In genomic region chr16:19848395-19848794, GRCm38 (mm10) we compare ENCODE assay signal across 9 mouse cellular contexts.
DNase-seq lines count a peak whose midpoint lies in the region; ATAC-seq lines count a peak whose summit lies in the region.
"Had no signal": no experiment of that assay in that cellular context is flagged by ENCODE, and none has a peak within 500 bp of the region (broad histone marks: within the 10 kb centered on the region; RNA-seq: fewer than 3 reads in every experiment).

No protein-coding gene starts in this region.

- H3K36me3 ChIP-seq in heart, embryonic 13.5 days: no peaks in the 10 kb centered on the region
- no peaks in the 10 kb centered on the region for H3K36me3 ChIP-seq in heart, embryonic 12.5 days
- no peaks in the 10 kb centered on the region for H3K36me3 ChIP-seq in midbrain, embryonic 12.5 days
- H3K36me3 ChIP-seq in midbrain, embryonic 13.5 days: no peaks in the 10 kb centered on the region
- H3K36me3 ChIP-seq in splenic B cell, adult 2 months (ENCODE audit: control insufficient read depth, insufficient read depth, low read length, poor library complexity, severe bottlenecking): no peaks in the 10 kb centered on the region

- H3K27ac ChIP-seq in heart, embryonic 13.5 days (replicated peaks): 0 out of 2 replicates have a peak overlapping the region, but pooled peaks have one; percentile 15
- H3K27ac ChIP-seq in heart, embryonic 12.5 days (ENCODE audit: poor library complexity, severe bottlenecking): no peak overlapping the region
- H3K27ac ChIP-seq in midbrain, embryonic 12.5 days (replicated peaks): no peak overlapping the region
- H3K27ac ChIP-seq in midbrain, embryonic 13.5 days: no peak overlapping the region

- 35% methylated on average over 1 of the region's 1 CpGs for WGBS in heart, embryonic 13.5 days
- 27% methylated on average over 1 of the region's 1 CpGs for WGBS in heart, embryonic 12.5 days
- WGBS in midbrain, embryonic 12.5 days: 52% methylated on average over 1 of the region's 1 CpGs
- 55% methylated on average over 1 of the region's 1 CpGs for WGBS in midbrain, embryonic 13.5 days

- peak; percentile 30 for DNase-seq in embryo, embryonic 11 days
- peak; percentile 63 for DNase-seq in splenic B cell, adult 2 months (ENCODE audit: low read depth, low spot score)
- no peak for DNase-seq in adrenal gland, postnatal 4 days (ENCODE audit: low spot score in 2 of 2)
- no peak for DNase-seq in testis, postnatal 14 days (ENCODE audit: low spot score)

- no peak for ATAC-seq in heart, embryonic 13.5 days (ENCODE audit: extremely low read depth, insufficient number of reproducible peaks, low FRiP score, low TSS enrichment)
- ATAC-seq in heart, embryonic 12.5 days (ENCODE audit: insufficient number of reproducible peaks, low FRiP score): no peak
- ATAC-seq in midbrain, embryonic 12.5 days (ENCODE audit: low FRiP score, low read depth): 0 out of 2 replicates have a peak, but pooled peaks have one; percentile 19
- ATAC-seq in midbrain, embryonic 13.5 days: no peak
- ATAC-seq: hindbrain, embryonic 16.5 days had no signal

- peaks cover 4% of the 10 kb centered on the region; the same call in 1 of the 2 replicates for H3K9me3 ChIP-seq in heart, embryonic 13.5 days
- no peaks in the 10 kb centered on the region; the same call in 1 of the 2 replicates for H3K9me3 ChIP-seq in heart, embryonic 12.5 days (replicated peaks)
- H3K9me3 ChIP-seq in midbrain, embryonic 12.5 days: no peaks in the 10 kb centered on the region
- no peaks in the 10 kb centered on the region for H3K9me3 ChIP-seq in midbrain, embryonic 13.5 days

- no peak overlapping the region for H3K4me2 ChIP-seq in heart, embryonic 13.5 days
- no peak overlapping the region for H3K4me2 ChIP-seq in heart, embryonic 12.5 days
- no peak overlapping the region for H3K4me2 ChIP-seq in midbrain, embryonic 12.5 days (replicated peaks)
- H3K4me2 ChIP-seq in midbrain, embryonic 13.5 days (replicated peaks): no peak overlapping the region

- no peaks in the 10 kb centered on the region for H3K27me3 ChIP-seq in heart, embryonic 13.5 days (replicated peaks)
- H3K27me3 ChIP-seq in heart, embryonic 12.5 days (replicated peaks): no peaks in the 10 kb centered on the region
- no peaks in the 10 kb centered on the region for H3K27me3 ChIP-seq in midbrain, embryonic 12.5 days
- no peaks in the 10 kb centered on the region for H3K27me3 ChIP-seq in midbrain, embryonic 13.5 days
- no peaks in the 10 kb centered on the region for H3K27me3 ChIP-seq in splenic B cell, adult 2 months (ENCODE audit: control insufficient read depth, insufficient read depth, low read length, poor library complexity, severe bottlenecking)

- no peak overlapping the region for H3K4me3 ChIP-seq in heart, embryonic 13.5 days
- no peak overlapping the region for H3K4me3 ChIP-seq in heart, embryonic 12.5 days
- H3K4me3 ChIP-seq in midbrain, embryonic 12.5 days: no peak overlapping the region
- no peak overlapping the region for H3K4me3 ChIP-seq in midbrain, embryonic 13.5 days (replicated peaks)

- no peak overlapping the region for H3K9ac ChIP-seq in heart, embryonic 13.5 days
- no peak overlapping the region for H3K9ac ChIP-seq in heart, embryonic 12.5 days
- H3K9ac ChIP-seq in midbrain, embryonic 12.5 days (replicated peaks): no peak overlapping the region
- no peak overlapping the region for H3K9ac ChIP-seq in midbrain, embryonic 13.5 days (replicated peaks)

- no peaks in the 10 kb centered on the region for H3K4me1 ChIP-seq in heart, embryonic 13.5 days
- no peaks in the 10 kb centered on the region for H3K4me1 ChIP-seq in heart, embryonic 12.5 days (replicated peaks)
- H3K4me1 ChIP-seq in midbrain, embryonic 12.5 days: no peaks in the 10 kb centered on the region
- no peaks in the 10 kb centered on the region for H3K4me1 ChIP-seq in midbrain, embryonic 13.5 days (replicated peaks)

Comparison
In these comparisons a context has a peak if more than half of its experiments do, and no peak if none do; other contexts are left out.
1. DNase-seq: peak in embryo, embryonic 11 days (single experiment) and splenic B cell, adult 2 months (single experiment); none in adrenal gland, postnatal 4 days (0 of 2) and testis, postnatal 14 days (single experiment).